Mouse (Mus musculus) cerebellum, adult (tissue): ENCODE results near the gene Skint10.

Experiments
- ATAC-seq: cut with Nextera tagmentation; 2 replicates; pipeline ENCODE4 v1.9.2; 2017; ENCODE audit warnings: mild to moderate bottlenecking, moderate library complexity, mixed read lengths; ENCODE audit not compliant: insufficient number of reproducible peaks, low FRiP score, low TSS enrichment

Skint10 gene

GRCm38 (mm10) chr4:112774766-112775165, at the start of gene Skint10:
Skint10 (minus strand) TSS chr4:112774866.
- ATAC-seq = no peak

GRCm38 (mm10) chr4:112790646-112791045, 16.0 kb upstream of the Skint10 start:
- no peak for ATAC-seq
